Comparison of ENCODE assay signal across 16 mouse cellular contexts in the genomic region with DNA sequence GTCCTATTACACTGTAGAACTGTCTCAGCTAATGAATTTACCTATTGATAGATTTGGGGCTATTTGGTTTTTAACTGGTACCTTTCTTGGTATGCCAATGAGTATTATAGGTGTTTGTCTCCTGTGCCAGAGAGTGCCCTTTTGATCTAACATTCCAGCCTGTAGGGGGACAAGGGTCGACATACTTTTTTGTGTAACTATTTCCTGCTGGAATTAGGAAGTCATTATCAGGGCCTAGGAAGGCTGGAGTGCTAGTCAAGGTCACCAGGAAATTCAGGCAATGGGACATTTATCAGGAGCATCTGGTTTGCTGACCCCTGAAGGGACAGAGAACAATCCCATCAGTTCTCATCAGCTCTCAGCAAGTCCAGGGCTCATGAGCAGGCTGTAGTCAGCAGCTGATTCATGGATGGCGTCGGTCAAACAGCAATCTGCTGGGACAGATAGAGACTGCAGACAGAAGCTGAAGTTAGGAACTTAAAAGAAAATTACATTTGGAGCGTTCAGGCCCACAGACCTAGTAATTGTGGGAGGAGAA. TPM values are rescaled to one million over a fixed set of nuclear protein-coding genes. Genes with fewer than 3 reads are reported as not detected.
A peak's percentile ranks its signal among the peaks of the same experiment; 100 is the strongest.
DNase-seq lines count a peak whose midpoint lies in the region; ATAC-seq and TF ChIP-seq lines count a peak whose summit lies in the region.
"Had no signal": no experiment of that assay in that cellular context is flagged by ENCODE, and none has a peak within 500 bp of the region (broad histone marks: within the 10 kb centered on the region; RNA-seq: fewer than 3 reads in every experiment).

No protein-coding gene starts in this region.

- TF ChIP-seq EP300 in lung, postnatal 0 days (IDR thresholded peaks at IDR 0.05), result no peak

- intact Hi-C loops in heart, postnatal 10 days (cut with DNase I), result no loop called here

- no peaks in the 10 kb centered on the region for H3K27me3 ChIP-seq in lung, postnatal 0 days (replicated peaks; ENCODE audit: insufficient read depth, low read length)
- H3K27me3 ChIP-seq: midbrain, embryonic 12.5 days had no signal

- no peak overlapping the region for H3K4me3 ChIP-seq in lung, postnatal 0 days (ENCODE audit: low read depth, low read length)
- H3K4me3 ChIP-seq: limb, embryonic 10.5 days; midbrain, embryonic 12.5 days had no signal

- H3K27ac ChIP-seq in lung, postnatal 0 days (ENCODE audit: low read length), result no peak overlapping the region
- H3K27ac ChIP-seq: limb, embryonic 10.5 days; midbrain, embryonic 12.5 days had no signal

- H3K9ac ChIP-seq in lung, postnatal 0 days (replicated peaks; ENCODE audit: low read depth), result no peak overlapping the region
- H3K9ac ChIP-seq: midbrain, embryonic 12.5 days had no signal

- peaks cover 10% of the 10 kb centered on the region for H3K4me1 ChIP-seq in lung, postnatal 0 days (ENCODE audit: insufficient read depth, low read depth, low read length)

- no peak overlapping the region for H3K4me2 ChIP-seq in lung, postnatal 0 days (replicated peaks; ENCODE audit: low read depth, low read length)
- H3K4me2 ChIP-seq: midbrain, embryonic 12.5 days had no signal

- WGBS in lung, postnatal 0 days, result 49% methylated on average over 4 of the region's 4 CpGs

- TF ChIP-seq CTCF in lung, postnatal 0 days (IDR thresholded peaks at IDR 0.05), result peak; percentile 51

- no peak for ATAC-seq in lung, postnatal 0 days
- no peak for ATAC-seq in megakaryocyte progenitor cell, adult 5-6 weeks (replicated peaks; ENCODE audit: poor library complexity)
- ATAC-seq: activated CD4-positive, CD25-positive, alpha-beta regulatory T cell, adult 4 months; inflammation-experienced regulatory T-cells, adult 6 months had no signal

- peak; percentile 13 for DNase-seq in cerebellum, adult 8-10 months
- DNase-seq in cerebellum, adult 18-20 months, result no peak
- DNase-seq in heart, postnatal 4 days, result peak; percentile 15
- DNase-seq in heart, postnatal 10 days, result no peak
- no peak for DNase-seq in lung, postnatal 0 days (ENCODE audit: low spot score)
- no peak for DNase-seq in lung, postnatal 14 days
- DNase-seq in ovary, postnatal 10 days (ENCODE audit: low spot score), result no peak
- DNase-seq: cerebellum, adult 11 months; heart, adult 18-20 months had no signal

- H3K36me3 ChIP-seq in lung, postnatal 0 days (ENCODE audit: insufficient read depth, low read length), result no peaks in the 10 kb centered on the region
- H3K36me3 ChIP-seq: limb, embryonic 10.5 days; midbrain, embryonic 12.5 days had no signal

- H3K9me3 ChIP-seq in lung, postnatal 0 days (ENCODE audit: low read length), result no peaks in the 10 kb centered on the region
- H3K9me3 ChIP-seq: limb, embryonic 10.5 days; midbrain, embryonic 12.5 days had no signal

RNA-seq across cellular contexts. Expression of gene Kat2b, which starts 6.4 kb away (rescaled TPM):
- total RNA-seq in heart, postnatal 4 days (2021), result 10 to 100 TPM; 79.5 to 84.6 TPM
- 10 to 100 TPM; 91.6 to 95.9 TPM for total RNA-seq in heart, postnatal 10 days (2021)
- 9.4 and 9.8 TPM in 2 replicates for polyA plus RNA-seq in lung, postnatal 0 days (2015; fragmentation: Nextera tagmentation; extraction: Ambion mirVana)
- total RNA-seq in megakaryocyte progenitor cell, adult 5-6 weeks (2015), result 19.8 and 20.1 TPM in 2 replicates
- total RNA-seq in megakaryocyte progenitor cell, adult 5-6 weeks (2017), result 23.6 and 37.0 TPM in 2 replicates

RNA-seq across cellular contexts. Expression of gene Pp2d1, which starts 33.8 kb away (rescaled TPM):
- total RNA-seq in heart, postnatal 4 days (2021), result not detected
- total RNA-seq in heart, postnatal 10 days (2021), result not detected
- polyA plus RNA-seq in lung, postnatal 0 days (2015; fragmentation: Nextera tagmentation; extraction: Ambion mirVana), result 0.23 and 0.27 TPM in 2 replicates
- total RNA-seq in megakaryocyte progenitor cell, adult 5-6 weeks (2015), result not detected in 2 replicates
- 0.04 TPM in 1 of 2 replicates, not detected in the other for total RNA-seq in megakaryocyte progenitor cell, adult 5-6 weeks (2017)
- total RNA-seq: adrenal gland, postnatal 4 days; heart, adult 18-20 months; layer of hippocampus, postnatal 25 days had no signal

Comparison
In these comparisons a context has a peak if more than half of its experiments do, and no peak if none do; other contexts are left out.
1. DNase-seq: peak in cerebellum, adult 8-10 months (single experiment) and heart, postnatal 4 days (single experiment); none in cerebellum, adult 18-20 months (0 of 2), heart, postnatal 10 days (0 of 2), lung, postnatal 0 days (single experiment), lung, postnatal 14 days (single experiment) and ovary, postnatal 10 days (single experiment).